Mouse (Mus musculus) gastrocnemius, postnatal 14 days (tissue): ENCODE results near the gene Mrpl45. TPM values are rescaled to one million over a fixed set of nuclear protein-coding genes. Genes with fewer than 3 reads are reported as not detected.
"Not testable (repeated sequence)": the region's sequence is repeated elsewhere in the genome, so short reads cannot be mapped to it uniquely, and the experiment has no call there.

Source experiments
- DNase-seq: peaks from one replicate; pipeline ENCODE4 v3.0.0; 2021; ENCODE audit warnings: mixed read lengths
- intact Hi-C: fragments of 180-260 bp; cut with DNase I; formaldehyde crosslinking; loops from one replicate; pipeline ENCODE4 v1.15.1; 2025; ENCODE audit warnings: low total_unique reads
- long read RNA-seq, 2 experiments: library from polyadenylated mRNA; stranded (forward); transcript quantifications; one replicate each; pipeline ENCODE4 v2.0.0; 2021
- total RNA-seq, 2 experiments: library from RNA; stranded (reverse); gene quantifications; 2 replicates each; pipeline ENCODE4 v1.2.3; 2021

Gene Mrpl45
- 10 to 100 TPM; 32.0 to 36.0 TPM for total RNA-seq
- long read RNA-seq, experiment 1, transcript Mrpl45-201 (8 exons, 2,431 nt), result major isoform, 123 of 133 reads
- long read RNA-seq, experiment 1, partial matches to known transcripts, result 9 of 133 reads
- long read RNA-seq, experiment 1, other reads (novel, unspliced or antisense), result 1 of 133 reads
- long read RNA-seq, experiment 2, transcript Mrpl45-201 (8 exons, 2,431 nt), result major isoform, 114 of 130 reads
- long read RNA-seq, experiment 2, partial matches to known transcripts, result 8 of 130 reads
- long read RNA-seq, experiment 2, other reads (novel, unspliced or antisense), result 8 of 130 reads

DNA sequence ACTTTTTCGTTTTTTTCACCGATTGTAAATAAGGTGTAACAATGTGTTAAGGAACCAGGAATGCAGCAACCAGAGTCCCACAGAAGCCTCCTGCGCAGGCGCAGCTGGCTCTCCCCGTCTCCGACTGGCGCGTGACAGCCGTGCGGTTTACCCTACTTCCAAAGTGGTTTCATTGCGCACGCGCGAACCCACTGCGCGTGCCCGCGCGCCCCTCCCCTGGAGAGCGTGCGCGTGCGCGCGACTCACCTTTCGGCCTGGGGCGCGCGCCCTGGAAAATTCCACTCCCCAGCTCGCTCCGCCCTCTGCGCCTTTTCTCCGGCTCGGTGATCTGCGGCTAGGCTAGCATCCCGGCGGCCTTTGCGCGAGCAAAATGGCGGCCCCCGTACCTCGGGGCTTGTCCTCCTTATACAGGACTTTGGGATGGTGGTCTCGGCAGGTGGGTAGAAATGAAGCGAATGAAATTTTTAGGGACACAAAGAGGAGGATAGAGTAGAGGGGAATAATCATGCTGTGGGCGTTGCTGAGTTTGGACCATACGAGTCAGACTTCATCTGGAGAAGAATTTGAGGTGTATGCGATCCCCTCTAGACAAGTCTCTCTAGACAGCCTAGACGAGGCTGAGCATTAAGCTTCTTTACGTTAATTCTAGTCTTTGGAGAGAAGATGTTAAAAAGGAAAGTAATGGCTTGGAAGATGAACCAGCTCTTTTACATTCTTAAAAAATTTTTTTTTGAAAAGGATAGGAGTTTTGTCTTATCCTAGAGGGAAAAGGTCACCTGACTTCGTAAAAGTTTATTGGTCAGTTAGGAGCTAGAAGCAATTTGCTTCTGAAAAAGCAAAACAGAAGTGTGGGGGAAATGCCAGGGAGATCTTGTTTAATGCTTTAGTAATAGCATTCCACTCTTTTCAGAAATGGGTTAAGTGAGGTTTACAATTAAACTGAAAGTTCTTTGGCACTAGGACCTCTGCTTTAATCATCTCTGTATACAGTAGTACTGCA, at the start of gene Mrpl45:
Gene Mrpl45, plus strand, starts transcription at position 213 of the 1,000 bp plus-strand sequence.
- intact Hi-C loops, result no loop called here
- peak; percentile 98 for DNase-seq

DNA sequence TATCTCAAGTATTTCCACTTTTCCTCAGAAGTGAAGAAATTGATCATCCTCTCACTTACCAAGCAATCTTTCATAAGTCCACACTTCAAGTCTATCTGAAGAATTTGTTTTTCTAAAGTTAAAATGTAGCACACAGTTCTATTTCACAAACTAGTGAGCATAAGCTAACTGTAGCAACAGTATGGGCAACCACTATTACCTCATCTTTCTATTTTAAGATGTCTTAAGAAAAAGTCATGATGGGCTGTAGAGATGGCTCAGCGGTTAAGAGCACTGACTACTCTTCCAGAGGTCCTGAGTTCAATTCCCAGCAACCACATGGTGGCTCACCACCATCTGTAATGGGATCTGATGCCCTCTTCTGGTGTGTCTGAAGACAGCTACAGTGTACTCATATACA, 49.0 kb upstream of the Mrpl45 start:
- DNase-seq, intact Hi-C loops: not testable (repeated sequence)

- DNase-seq, intact Hi-C loops: not testable (repeated sequence)
These were observed 45.5 kb upstream of the Mrpl45 start for GRCm38 (mm10) chr11:97270004-97270403.

GRCm38 (mm10) chr11:97272835-97273234, 42.7 kb upstream of the Mrpl45 start:
- intact Hi-C loops, result no loop called here

GRCm38 (mm10) chr11:97273613-97274012, 41.9 kb upstream of the Mrpl45 start:
- DNase-seq, result no peak
- intact Hi-C loops, result no loop called here

More at GRCm38 (mm10) chr11:97272835-97273234, 42.7 kb upstream of the Mrpl45 start:
- DNase-seq, result no peak

DNA sequence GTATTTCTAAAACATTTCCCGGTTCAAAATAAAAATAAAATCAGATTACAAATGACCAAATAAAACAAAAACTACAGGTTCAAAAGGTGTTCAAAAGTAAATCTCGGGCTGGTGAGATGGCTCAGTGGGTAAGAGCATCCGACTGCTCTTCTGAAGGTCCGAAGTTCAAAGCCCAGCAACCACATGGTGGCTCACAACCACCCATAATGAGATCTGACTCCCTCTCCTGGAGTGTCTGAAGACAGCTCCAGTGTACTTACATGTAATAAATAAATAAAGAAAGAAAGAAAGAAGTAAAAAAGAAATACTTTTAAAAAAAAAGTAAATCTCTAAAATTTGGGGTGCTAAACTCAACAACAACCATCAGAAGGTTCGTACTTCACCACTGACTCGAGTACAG, 40.6 kb upstream of the Mrpl45 start:
- DNase-seq, intact Hi-C loops: not testable (repeated sequence)

GRCm38 (mm10) chr11:97275349-97275748, 40.2 kb upstream of the Mrpl45 start:
- intact Hi-C loops, result no loop called here
- DNase-seq, result no peak

GRCm38 (mm10) chr11:97276019-97276418, 39.5 kb upstream of the Mrpl45 start:
- intact Hi-C loops, result no loop called here
- no peak for DNase-seq

DNA sequence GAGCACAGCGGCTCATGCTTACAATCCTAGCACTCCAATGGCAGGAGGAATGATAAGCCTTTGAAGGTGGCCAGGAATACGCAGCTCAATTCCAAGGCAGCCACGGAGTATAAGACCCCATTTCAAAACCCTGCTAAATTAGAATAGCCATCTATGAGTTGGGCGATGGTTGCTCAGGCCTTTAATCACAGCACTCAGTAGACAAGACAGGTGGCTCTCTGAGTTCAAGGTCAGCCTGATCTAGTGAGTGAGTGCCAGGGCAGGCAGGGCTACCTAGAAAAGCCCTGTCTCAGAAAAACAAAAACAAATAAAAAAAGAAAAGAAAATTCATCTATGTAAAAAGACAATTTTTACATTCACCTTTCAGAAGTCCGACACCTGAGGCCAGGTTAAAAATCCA, 38.4 kb upstream of the Mrpl45 start:
- DNase-seq, result no peak
- intact Hi-C loops, result no loop called here

DNA sequence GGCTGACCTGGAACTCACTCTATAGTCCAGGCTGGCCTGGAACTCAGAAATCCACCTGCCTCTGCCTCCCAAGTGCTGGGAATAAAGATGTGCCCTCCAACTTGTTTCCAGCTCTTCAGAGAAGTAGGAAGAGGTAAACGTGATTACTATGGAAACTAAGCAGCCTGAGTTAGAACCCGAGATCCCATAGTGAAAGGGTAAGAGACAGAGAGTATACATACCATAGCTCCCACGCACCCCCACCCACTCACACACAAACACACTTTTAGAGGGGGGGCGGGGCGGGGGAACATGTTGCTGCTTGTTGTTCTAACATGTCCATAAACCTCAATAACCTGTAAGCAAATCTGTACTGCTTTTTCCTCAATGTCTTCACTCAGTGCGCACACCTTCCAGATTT, 37.1 kb upstream of the Mrpl45 start:
- DNase-seq, result no peak
- intact Hi-C loops, result no loop called here

DNA sequence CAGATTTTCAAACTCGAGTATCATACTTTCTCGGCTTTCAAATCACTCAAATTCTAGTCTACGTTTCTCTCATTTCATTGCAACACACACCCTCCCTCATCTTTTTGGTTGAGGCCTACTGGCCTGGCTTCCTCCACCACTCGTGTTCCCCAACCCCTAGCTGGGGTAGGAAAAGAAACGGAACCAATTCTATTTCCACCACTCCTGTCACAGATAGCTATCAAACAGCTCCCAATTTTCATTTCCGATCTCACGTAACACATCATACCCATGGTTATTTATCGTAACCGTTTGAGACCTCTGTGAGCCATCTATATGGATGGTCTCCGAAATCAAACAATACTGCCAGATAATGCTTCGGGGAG, 36.5 kb upstream of the Mrpl45 start:
- no peak for DNase-seq
- intact Hi-C loops, result no loop called here

DNA sequence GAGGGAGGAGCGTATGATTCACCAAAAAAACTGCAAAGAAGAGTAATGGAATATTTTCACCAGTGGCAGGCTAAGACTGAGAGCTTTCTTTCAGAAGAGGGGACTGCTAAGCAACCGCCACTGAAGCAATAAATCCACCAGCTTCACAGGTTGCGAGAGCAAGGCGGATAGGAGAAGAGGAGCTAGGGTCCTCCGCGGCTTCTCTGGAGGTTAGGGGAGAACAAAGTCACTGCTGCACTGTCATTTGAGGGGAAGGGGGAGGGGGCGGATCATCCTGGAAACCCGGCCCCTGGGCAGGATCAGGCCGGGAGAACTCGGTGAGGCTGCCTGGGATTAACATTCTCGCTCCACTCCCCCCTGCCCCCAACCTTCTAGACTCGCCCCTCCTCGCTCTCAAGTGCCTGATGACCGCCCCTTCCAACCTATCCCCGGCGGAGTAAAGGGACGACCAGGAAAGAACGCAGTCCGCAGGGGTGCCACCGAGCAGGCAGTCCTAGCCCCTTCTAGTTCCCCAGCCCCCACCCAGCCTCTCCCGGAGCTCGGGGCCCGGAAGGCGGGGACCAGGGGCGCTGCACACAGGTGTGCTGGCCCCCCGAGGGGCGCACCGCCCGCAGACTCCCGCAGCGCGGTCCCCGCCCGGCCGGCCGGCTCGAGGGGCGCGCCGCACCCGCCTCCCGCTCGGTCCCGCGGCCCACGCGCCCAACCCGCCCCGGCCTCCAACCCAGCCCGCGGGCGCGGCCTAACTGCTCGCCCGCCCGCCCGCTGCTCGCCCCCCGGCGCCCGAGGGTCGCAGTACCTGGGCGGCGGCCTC, 35.9 kb upstream of the Mrpl45 start:
- intact Hi-C loops, result loop anchor here (5.0 kb wide), 1 partner anchor 43 kb away; no protein-coding TSS in a partner anchor
- peak; percentile 61 for DNase-seq

- intact Hi-C loops, result loop anchor here (5.0 kb wide), 1 partner anchor 42 kb away; no protein-coding TSS in a partner anchor
- DNase-seq, result peak; percentile 81
These were observed 35.2 kb upstream of the Mrpl45 start, which contains the start of gene Npepps for GRCm38 (mm10) chr11:97280216-97280861. Npepps (minus strand) TSS chr11:97280638.

DNA sequence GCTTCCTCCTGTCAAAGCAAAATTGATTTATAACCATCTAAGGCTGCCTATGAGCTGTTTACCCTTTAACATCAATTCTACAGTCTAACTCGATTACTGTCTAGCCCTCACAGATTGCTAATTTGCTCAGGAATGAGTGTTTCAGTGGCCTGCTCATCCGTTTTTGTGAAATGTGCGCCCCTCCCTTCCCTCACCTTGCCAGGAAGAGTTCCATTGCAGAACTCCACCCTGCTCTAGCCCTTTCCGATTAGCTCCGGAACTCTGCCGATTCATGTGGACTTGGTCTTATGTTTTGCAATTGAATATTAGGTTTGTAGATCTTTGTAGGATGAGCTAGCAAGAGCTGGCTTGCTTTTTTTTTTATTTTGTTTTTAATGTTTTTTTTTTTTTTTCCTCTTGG, 33.3 kb upstream of the Mrpl45 start:
- intact Hi-C loops, result loop anchor here (5.0 kb wide), 1 partner anchor 40 kb away; no protein-coding TSS in a partner anchor
- no peak for DNase-seq

DNA sequence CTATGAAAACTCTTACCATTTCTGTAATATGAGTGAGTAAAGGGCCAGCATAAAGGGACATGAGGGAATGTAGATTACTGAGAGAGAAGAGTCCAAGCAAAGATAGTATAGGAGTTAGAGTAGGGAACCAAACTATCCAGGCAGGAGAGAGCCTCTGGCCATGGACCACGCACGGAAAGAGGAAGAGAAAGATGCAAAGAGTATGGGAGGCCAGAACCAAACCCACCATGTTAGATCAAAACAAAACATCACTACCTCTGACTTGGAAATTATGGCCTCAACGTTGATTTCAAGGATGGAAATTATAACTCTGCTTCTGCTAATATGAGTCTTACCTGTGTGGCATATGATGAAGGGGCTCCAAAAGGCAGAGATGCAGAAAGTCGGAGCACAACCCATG, 30.7 kb upstream of the Mrpl45 start:
- DNase-seq, result no peak
- intact Hi-C loops, result loop anchor here (5.0 kb wide), 1 partner anchor 37 kb away; no protein-coding TSS in a partner anchor

DNA sequence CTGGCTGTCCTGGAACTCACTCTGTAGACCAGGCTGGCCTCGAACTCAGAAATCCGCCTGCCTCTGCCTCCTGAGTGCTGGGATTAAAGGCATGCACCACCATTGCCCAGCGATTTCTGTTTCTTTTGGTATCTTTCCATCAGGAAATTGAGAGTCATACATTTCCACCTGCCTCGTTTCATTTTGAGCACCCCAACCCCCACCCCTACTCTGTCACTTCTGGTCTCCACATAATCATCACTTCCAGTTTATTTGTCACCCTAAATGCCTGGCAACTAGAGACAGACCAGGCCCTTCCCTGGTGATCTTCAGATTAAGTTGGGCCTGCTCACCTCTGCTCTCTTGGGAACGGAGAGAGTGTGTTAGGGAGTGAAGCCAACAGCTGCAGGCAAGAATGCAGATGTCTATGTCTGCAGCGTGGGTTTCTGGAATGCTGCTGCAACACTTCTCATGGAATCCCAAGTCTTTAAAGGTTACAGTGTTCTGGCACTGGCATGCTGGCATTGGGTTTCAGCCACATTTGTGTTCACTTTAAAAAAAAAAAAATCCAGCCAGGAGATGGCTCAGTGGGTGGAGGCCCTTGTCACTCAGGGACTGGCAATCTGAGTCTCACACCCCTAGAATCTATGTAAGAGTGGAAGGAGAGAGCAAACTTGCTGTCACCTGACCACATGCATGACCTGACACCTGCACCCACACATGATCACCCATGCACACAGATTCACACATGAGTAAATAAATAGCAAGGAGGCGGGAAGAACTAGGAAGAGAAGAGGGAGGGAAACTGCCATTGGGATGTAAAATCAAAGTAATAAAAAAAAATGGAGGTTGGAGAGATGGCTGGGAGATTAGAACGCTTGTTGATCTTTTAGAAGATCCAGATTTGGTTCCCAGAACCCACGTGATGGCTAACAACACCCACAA, 29.4 kb upstream of the Mrpl45 start:
- no peak for DNase-seq
- intact Hi-C loops, result no loop called here

- intact Hi-C loops, result no loop called here
- DNase-seq, result no peak
These were observed 28.5 kb upstream of the Mrpl45 start for GRCm38 (mm10) chr11:97286973-97287372.

DNA sequence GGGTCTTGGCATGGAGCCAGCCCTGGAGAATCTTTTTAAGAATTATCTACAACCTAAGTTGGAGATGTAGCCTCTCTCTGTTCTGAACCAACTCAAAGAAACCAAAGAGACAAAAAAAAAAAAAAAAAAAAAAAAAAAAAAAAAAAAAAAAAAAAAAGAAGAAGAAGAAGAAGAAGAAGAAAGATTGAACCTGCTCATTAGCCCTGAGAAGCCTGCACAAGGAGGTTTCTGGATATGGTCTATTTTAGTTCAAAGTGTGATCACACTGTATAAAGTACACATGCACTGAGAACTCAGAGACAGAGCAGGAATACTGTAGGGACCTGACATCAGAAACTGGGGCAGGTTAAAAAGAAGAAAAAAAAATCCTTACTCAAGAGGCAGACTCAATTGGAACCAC, 27.9 kb upstream of the Mrpl45 start:
- no peak for DNase-seq
- intact Hi-C loops, result no loop called here
